Mouse (Mus musculus) bone marrow, adult 2 months (tissue): ENCODE results near the gene Ntng1.

Source experiments
- CTCF ChIP-seq: fragments of 200-500 bp; IDR thresholded peaks from 2 replicates; pipeline ENCODE4 v1.5.1; 2011; ENCODE audit warnings: low read length, control low read depth; ENCODE audit not compliant: control insufficient read depth, insufficient read depth
- POLR2A ChIP-seq: fragments of 200-500 bp; IDR thresholded peaks from 2 replicates; pipeline ENCODE4 v1.6.1; 2011; ENCODE audit warnings: low read depth, mild to moderate bottlenecking, control low read depth, low read length, borderline replicate concordance; ENCODE audit not compliant: control insufficient read depth

- no peak for TF ChIP-seq POLR2A
- no peak for TF ChIP-seq CTCF
These were observed 51.3 kb downstream of the Ntng1 start for GRCm38 (mm10) chr3:110092521-110092920.
